Mouse (Mus musculus) ES-Bruce4 (cell line): ENCODE data around the gene Coq8a.

Experiments used
- CTCF ChIP-seq: IDR thresholded peaks from one replicate; pipeline ENCODE4 v1.8.1; 2011; ENCODE audit warnings: low read depth, low read length
- EP300 ChIP-seq: IDR thresholded peaks from 2 replicates; pipeline ENCODE4 v1.6.1; 2011; ENCODE audit warnings: low read depth, low read length; ENCODE audit not compliant: insufficient read depth
- POLR2A ChIP-seq: IDR thresholded peaks from one replicate; pipeline ENCODE4 v1.8.1; 2011; ENCODE audit warnings: low read length; ENCODE audit not compliant: insufficient read depth

- no peak for TF ChIP-seq CTCF
- TF ChIP-seq POLR2A, result no peak
- TF ChIP-seq EP300, result no peak
These were observed 40.8 kb downstream of the Coq8a start for GRCm38 (mm10) chr1:180158648-180159047.
